Mouse (Mus musculus) midbrain, embryonic 14.5 days (tissue): Measurements from ENCODE around the gene Kbtbd7. TPM values are rescaled to one million over a fixed set of nuclear protein-coding genes. Genes with fewer than 3 reads are reported as not detected.

Source experiments
- ATAC-seq: fragments of 200-750 bp; cut with Nextera tagmentation; 2 replicates; pipeline ENCODE4 v1.8.0; 2017; ENCODE audit warnings: moderate number of reproducible peaks, moderate library complexity; ENCODE audit not compliant: low FRiP score, low TSS enrichment
- DNase-seq: peaks from one replicate; pipeline ENCODE4 v3.0.0-alpha.2; 2015
- H3K27ac ChIP-seq: fragments of 300-500 bp; sonication (generic); replicated peaks from 2 replicates; pipeline ENCODE4 v1.5.1; 2014; ENCODE audit warnings: mild to moderate bottlenecking, low read depth, low read length, moderate library complexity
- H3K27me3 ChIP-seq: fragments of 300-500 bp; sonication (generic); 2 replicates; pipeline ENCODE4 v1.6.1; 2014; ENCODE audit warnings: low read length, control low read depth, mixed read lengths; ENCODE audit not compliant: control insufficient read depth, insufficient read depth
- H3K36me3 ChIP-seq: fragments of 300-500 bp; sonication (generic); 2 replicates; pipeline ENCODE4 v1.6.1; 2014; ENCODE audit warnings: low read length, control low read depth; ENCODE audit not compliant: control insufficient read depth, insufficient read depth
- H3K4me1 ChIP-seq: fragments of 300-500 bp; sonication (generic); 2 replicates; pipeline ENCODE4 v1.6.1; 2014; ENCODE audit warnings: mild to moderate bottlenecking, antibody characterized with exemption, low read length, control low read depth; ENCODE audit not compliant: control insufficient read depth, insufficient read depth
- H3K4me2 ChIP-seq: fragments of 300-500 bp; sonication (generic); 2 replicates; pipeline ENCODE4 v1.6.1; 2014; ENCODE audit warnings: mild to moderate bottlenecking, low read length, moderate library complexity
- H3K4me3 ChIP-seq: fragments of 300-500 bp; sonication (generic); replicated peaks from 2 replicates; pipeline ENCODE4 v1.5.1; 2014; ENCODE audit warnings: low read depth, low read length
- H3K9ac ChIP-seq: fragments of 300-500 bp; sonication (generic); replicated peaks from 2 replicates; pipeline ENCODE4 v1.6.1; 2014; ENCODE audit warnings: mild to moderate bottlenecking, low read length, moderate library complexity
- H3K9me3 ChIP-seq: fragments of 300-500 bp; sonication (generic); 2 replicates; pipeline ENCODE4 v1.6.1; 2016; ENCODE audit warnings: low read length, control low read depth, mixed read lengths; ENCODE audit not compliant: control insufficient read depth
- WGBS: fragments of 180-500 bp; shearing (Covaris S2); extraction: QIAGEN DNeasy Blood & Tissue Kit; methylation state at CpG from one replicate; pipeline ENCODE4 v1.1.7; 2014; 5-methylcytosine and 5-hydroxymethylcytosine counted together
- polyA plus RNA-seq: library from polyadenylated mRNA; unstranded; fragments of >200 nt; fragmentation: Nextera tagmentation; extraction: Ambion mirVana; gene quantifications from 2 replicates; pipeline ENCODE4 v1.2.1, GENCODE M21; 2014

The Kbtbd7 gene
- 21.8 and 29.8 TPM in 2 replicates for polyA plus RNA-seq

GRCm38 (mm10) chr14:79425979-79426729 lies at the start of gene Kbtbd7:
TSS of gene Kbtbd7 (plus strand) at chr14:79426511.
- under 1% methylated on average over 43 of the region's 44 CpGs for WGBS
- DNase-seq: peak; percentile 97
- peak within 1 kb of the TSS; percentile 55 for H3K4me3 ChIP-seq
- H3K9ac ChIP-seq: peak within 1 kb of the TSS; percentile 59
- no peaks in the 10 kb centered on the region for H3K4me1 ChIP-seq
- peak within 1 kb of the TSS; percentile 52 for H3K4me2 ChIP-seq
- H3K27me3 ChIP-seq: no peaks in the 10 kb centered on the region
- peaks cover 6% of the 10 kb centered on the region for H3K36me3 ChIP-seq
- peak within 1 kb of the TSS; percentile 88 for H3K27ac ChIP-seq
- ATAC-seq: peak; percentile 97
- H3K9me3 ChIP-seq: no peaks in the 10 kb centered on the region

DNA sequence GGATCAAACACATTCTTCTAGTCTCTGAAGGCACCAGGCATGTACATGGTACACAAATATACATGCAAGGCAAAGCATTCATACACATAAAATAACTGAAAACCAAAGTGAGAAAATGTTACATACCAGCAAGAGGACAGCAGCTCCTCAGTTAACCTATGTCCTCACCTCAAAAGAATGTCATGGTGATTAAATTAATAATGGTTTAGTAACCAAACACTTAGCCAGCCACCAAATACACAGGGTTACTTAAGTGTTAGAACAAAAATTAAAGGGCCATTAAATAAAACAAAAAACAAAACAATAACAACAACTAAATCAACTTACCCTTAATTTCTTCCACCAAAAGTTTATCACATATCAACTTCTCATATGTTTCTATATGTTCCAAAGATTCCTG lies 49.3 kb upstream of the Kbtbd7 start:
- no peak overlapping the region for H3K4me3 ChIP-seq
- no peak overlapping the region for H3K4me2 ChIP-seq
- H3K27ac ChIP-seq: no peak overlapping the region
- no peaks in the 10 kb centered on the region for H3K9me3 ChIP-seq
- H3K27me3 ChIP-seq: no peaks in the 10 kb centered on the region
- DNase-seq (no peak), ATAC-seq (no peak)
- no peak overlapping the region for H3K9ac ChIP-seq
- no peaks in the 10 kb centered on the region for H3K4me1 ChIP-seq
- peaks cover 11% of the 10 kb centered on the region for H3K36me3 ChIP-seq

- no peaks in the 10 kb centered on the region for H3K9me3 ChIP-seq
- 89% methylated on average over 7 of the region's 7 CpGs for WGBS
- H3K36me3 ChIP-seq: peaks cover 11% of the 10 kb centered on the region; the same call in 1 of the 2 replicates
- H3K27me3 ChIP-seq: no peaks in the 10 kb centered on the region
- no peak overlapping the region for H3K4me2 ChIP-seq
- ATAC-seq (no peak), DNase-seq (no peak)
- no peak overlapping the region for H3K9ac ChIP-seq
- no peaks in the 10 kb centered on the region for H3K4me1 ChIP-seq
- no peak overlapping the region for H3K4me3 ChIP-seq
- no peak overlapping the region for H3K27ac ChIP-seq
Observed at GRCm38 (mm10) chr14:79383120-79383519, 43.2 kb upstream of the Kbtbd7 start.

DNA sequence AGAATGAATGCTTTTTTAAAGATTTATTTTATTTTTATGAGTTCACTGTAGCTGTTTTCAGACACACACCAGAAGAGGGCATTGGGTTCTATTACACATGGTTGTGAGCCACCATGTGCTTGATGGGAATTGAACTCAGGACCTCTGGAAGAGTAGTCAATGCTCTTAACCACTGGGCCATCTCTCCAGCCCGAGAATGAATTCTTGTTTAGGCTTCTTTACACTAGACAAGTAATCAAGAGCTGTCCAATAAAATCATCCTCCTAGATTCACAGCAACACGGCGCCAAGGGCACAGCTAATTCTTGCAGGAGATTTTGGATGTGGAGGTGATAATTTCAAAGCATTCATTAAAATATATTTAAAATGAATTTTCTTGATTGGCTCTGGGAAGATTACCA lies 38.0 kb upstream of the Kbtbd7 start:
- Histone ChIP-seq H3K9me3 (no peaks in the 10 kb centered on the region), H3K27ac (no peak overlapping the region), H3K4me2 (no peak overlapping the region), H3K9ac (no peak overlapping the region), H3K4me1 (peaks cover 12% of the 10 kb centered on the region), H3K27me3 (no peaks in the 10 kb centered on the region), H3K4me3 (no peak overlapping the region), H3K36me3 (0 out of 2 replicates have a peak, but pooled peaks cover 3% of the 10 kb centered on the region)
- WGBS: 95% methylated on average over 3 of the region's 3 CpGs
- ATAC-seq: no peak
- no peak for DNase-seq

DNA sequence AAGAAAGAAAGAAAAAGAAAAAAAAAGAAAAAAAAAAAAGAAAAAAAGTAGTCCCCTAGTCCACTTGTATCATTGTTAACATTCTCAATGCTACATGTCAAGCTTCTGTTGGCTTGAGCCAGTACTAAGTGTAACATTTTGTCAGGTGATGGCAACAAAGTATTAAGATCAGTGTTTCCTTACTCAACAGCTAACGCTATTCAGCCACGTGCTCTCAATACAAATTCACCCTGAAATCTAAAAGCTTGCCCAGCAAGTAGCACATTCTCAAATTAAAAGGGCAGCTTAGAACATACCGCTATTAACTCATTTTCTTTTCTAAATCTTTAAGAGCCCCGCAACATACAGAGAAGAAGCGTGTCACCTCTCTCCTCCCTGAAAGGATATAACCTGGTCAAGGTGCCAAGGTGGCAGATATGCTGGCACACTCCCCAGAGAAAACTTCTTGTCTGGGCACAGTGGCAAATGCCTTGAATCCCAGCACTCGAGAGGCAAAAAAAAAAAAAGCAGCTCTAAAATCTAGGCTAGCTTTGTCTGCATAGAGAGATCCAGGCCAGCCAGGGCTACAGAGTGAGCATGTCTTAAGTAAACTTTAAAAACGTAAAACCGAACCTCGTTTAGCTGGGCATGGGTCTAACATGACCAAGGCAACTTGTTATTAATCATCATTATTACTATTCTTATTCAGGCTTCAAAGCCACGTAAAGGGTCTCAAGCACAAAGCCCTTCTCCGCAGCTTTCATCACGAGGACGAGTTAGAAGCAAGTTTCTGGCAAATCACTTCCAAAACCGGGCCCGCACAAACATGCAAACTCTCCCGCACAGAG lies 36.7 kb upstream of the Kbtbd7 start:
- Histone ChIP-seq H3K9ac (peak overlapping the region; percentile 75), H3K27ac (peak overlapping the region; percentile 92), H3K4me3 (peak overlapping the region; percentile 84), H3K36me3 (0 out of 2 replicates have a peak, but pooled peaks cover 3% of the 10 kb centered on the region), H3K4me2 (peak overlapping the region; percentile 78), H3K27me3 (no peaks in the 10 kb centered on the region), H3K4me1 (peaks cover 12% of the 10 kb centered on the region), H3K9me3 (no peaks in the 10 kb centered on the region)
- DNase-seq: no peak
- 0 out of 2 replicates have a peak, but pooled peaks have one; percentile 6 for ATAC-seq
- 1% methylated on average over 16 of the region's 16 CpGs for WGBS

- peak; percentile 99 for DNase-seq
- Histone ChIP-seq H3K36me3 (no peaks in the 10 kb centered on the region), H3K4me3 (peak within 1 kb of the TSS; percentile 84), H3K4me2 (peak within 1 kb of the TSS; percentile 78), H3K9ac (peak within 1 kb of the TSS; percentile 75), H3K27me3 (no peaks in the 10 kb centered on the region), H3K27ac (peak within 1 kb of the TSS; percentile 92), H3K9me3 (no peaks in the 10 kb centered on the region), H3K4me1 (peaks cover 12% of the 10 kb centered on the region)
- under 1% methylated on average over 71 of the region's 71 CpGs for WGBS
- ATAC-seq: peak; percentile 97
Observed at GRCm38 (mm10) chr14:79390265-79390926, 35.9 kb upstream of the Kbtbd7 start, which contains the start of gene Naa16. TSS of gene Naa16 (minus strand) at chr14:79390778.

DNA sequence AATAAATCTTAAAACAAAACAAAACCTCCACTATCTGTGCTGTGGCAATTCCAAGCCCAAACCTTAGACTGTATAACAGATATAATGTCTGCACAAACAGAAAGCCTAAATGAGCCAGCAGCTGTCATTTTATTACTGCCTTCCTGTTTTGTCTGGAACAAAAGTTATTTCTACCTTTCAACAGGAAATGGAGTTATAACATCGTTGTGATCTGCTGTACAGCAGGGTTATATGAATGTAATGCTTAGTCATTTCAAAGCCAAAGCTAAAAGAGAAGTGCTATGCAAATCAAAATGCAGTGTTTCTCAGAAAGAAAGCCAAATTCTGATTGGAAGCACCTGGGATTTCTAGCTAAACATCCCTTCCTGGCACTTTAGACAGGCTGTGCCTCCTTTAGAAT lies 33.0 kb upstream of the Kbtbd7 start:
- whole genome bisulfite sequencing: 82% methylated on average over 1 of the region's 1 CpGs
- no peak for DNase-seq
- no peaks in the 10 kb centered on the region for H3K36me3 ChIP-seq
- H3K4me3 ChIP-seq: no peak overlapping the region
- ATAC-seq: no peak
- H3K4me1 ChIP-seq: peaks cover 15% of the 10 kb centered on the region
- H3K27ac ChIP-seq: no peak overlapping the region
- H3K9me3 ChIP-seq: no peaks in the 10 kb centered on the region
- H3K27me3 ChIP-seq: no peaks in the 10 kb centered on the region
- no peak overlapping the region for H3K9ac ChIP-seq
- H3K4me2 ChIP-seq: no peak overlapping the region

- DNase-seq (peak; percentile 61), ATAC-seq (no peak)
- Histone ChIP-seq H3K4me2 (no peak overlapping the region), H3K27ac (no peak overlapping the region), H3K9me3 (no peaks in the 10 kb centered on the region), H3K4me1 (peaks cover 12% of the 10 kb centered on the region; the same call in 1 of the 2 replicates), H3K9ac (no peak overlapping the region), H3K27me3 (no peaks in the 10 kb centered on the region), H3K4me3 (no peak overlapping the region), H3K36me3 (no peaks in the 10 kb centered on the region)
Observed at GRCm38 (mm10) chr14:79394564-79394963, 31.7 kb upstream of the Kbtbd7 start.
